Mouse (Mus musculus) T-helper 2 cell (primary cell): ENCODE data around the gene Sik3.

ENCODE experiments used
- in situ Hi-C: fragments of 300-600 bp; cut with MboI, MseI; formaldehyde crosslinking; loops from one replicate; pipeline ENCODE4 v1.15.1; 2025; ENCODE audit warnings: high pct_unique_total_duplicates

Sik3 gene

DNA sequence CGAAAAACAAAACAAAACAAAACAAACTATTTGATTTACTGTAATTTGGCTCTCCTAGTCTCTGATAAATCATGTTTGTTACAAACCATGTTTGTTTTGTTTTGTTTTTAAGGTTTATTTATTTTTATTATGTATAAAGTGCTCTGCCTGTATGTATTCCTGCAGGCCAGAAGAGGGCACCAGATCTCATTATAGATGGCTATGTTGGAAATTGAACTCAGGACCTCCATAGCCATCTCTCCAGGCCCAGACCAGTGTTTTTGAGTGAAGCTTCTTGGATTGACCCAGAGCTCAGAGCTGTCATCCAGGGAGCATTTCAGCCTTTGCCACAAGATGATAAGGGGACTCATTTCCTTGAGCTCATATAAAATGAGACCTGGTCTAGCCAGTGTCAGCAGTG is 173.8 kb downstream of the Sik3 start:
- in situ Hi-C loops: no loop called here

DNA sequence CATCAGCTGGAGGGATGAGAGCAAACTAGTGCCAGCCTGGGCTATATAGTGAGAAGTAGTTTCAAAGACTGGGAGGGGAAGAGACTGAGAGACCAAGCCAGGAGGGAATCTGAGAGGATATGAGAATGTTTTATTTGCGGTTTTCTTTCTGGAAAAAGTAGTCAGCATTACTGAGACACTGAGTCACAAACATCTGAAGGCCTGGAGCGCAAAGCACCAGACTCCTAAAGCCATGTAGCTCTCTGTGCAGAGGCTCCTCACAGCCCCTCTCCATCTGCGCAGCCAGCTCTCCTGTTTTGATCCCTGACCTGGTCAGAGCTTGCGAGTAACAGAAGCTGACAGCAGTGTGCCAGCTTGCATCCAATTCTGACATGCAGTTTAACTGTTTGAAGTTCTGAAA is 175.8 kb downstream of the Sik3 start:
- in situ Hi-C loops: no loop called here

DNA sequence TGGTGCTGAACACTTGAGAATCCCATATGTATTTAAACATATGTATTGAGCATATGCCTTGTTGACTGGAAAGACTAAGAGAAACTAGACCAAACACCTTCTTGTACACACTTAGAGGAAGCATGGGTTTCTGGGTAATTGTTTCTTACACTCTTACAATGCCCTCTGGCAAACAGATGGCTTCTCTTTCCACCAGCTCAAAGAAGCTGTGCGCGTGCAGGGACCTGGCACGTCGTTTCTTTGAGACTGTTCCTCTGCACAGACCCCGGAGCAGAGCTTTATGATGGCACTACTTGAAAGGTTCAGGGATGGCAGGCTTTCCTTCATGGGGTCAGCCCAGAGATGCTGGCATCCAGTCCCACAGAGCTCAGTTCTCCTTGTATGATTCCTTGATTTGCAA is 176.3 kb downstream of the Sik3 start:
- in situ Hi-C loops: no loop called here

DNA sequence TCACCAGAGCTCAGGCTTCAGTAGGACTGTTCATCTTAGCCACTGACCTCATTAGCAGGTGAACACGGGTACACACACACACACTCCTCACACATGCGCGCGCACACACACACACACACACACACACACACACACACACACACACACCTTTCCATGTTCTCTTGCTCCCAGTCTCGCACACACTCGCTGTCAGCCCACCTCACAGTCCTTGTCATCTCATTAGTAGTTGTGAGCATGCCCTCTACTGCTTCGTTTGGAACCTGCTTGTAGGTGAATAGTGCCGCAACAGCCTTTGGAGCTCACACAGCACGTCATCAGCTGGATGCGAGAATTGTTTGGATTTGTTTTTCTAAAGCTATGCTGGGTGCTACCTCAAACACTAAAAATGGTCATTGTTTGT is 176.8 kb downstream of the Sik3 start:
- in situ Hi-C loops: no loop called here

DNA sequence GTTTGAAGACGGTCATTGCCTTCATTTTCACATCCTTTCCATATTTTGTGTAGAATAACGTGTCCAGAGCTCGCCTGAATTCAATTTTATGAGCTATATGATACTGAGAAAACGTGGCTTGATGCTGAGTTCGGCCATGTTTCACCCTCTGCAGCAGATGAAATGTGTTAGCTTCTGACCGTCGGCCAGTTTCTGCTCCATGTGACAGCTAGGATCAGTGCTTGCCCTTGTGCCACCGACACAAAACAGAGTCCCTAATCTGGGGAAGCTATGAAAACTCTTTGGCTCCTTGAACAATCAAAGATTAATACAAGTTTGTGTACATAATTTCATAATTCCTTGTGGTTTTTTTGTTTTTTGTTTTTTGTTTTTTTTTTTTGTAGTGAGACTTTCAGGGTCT is 178.6 kb downstream of the Sik3 start:
- in situ Hi-C loops: no loop called here

DNA sequence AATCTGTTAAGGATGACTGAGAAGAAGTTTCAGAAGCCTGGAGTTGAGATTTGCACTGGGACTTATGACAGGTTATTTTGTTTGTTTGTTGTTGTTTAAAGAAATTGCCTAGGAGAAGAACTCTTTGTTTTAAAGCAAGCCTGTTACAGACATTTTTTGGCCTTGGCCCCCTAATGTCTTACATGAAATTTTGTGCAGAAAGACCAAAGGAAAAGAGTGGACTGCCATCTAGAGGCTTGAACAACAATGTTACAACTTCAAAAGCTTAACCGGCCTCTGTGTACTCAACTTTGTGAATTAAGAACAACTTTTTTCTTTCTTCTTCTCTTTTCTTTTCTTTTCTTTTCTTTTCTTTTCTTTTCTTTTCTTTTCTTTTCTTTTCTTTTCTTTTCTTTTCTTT is 179.0 kb downstream of the Sik3 start:
- in situ Hi-C loops: no loop called here

DNA sequence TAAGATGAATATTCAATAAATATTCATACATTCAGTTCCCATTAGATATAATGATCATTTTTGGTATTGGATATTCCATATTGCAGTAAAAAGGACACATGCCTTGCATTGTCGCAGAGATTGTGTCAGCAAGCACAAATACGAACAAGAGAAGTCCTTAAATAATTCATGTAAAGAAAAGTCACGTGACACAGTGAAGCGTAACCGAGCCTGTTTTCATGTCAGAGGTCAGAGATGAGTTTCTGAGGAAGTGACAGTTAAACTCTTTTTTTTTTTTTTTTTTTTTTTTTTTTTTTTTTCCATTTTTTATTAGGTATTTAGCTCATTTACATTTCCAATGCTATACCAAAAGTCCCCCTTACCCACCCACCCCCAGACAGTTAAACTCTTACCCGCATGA is 180.0 kb downstream of the Sik3 start:
- in situ Hi-C loops: no loop called here

DNA sequence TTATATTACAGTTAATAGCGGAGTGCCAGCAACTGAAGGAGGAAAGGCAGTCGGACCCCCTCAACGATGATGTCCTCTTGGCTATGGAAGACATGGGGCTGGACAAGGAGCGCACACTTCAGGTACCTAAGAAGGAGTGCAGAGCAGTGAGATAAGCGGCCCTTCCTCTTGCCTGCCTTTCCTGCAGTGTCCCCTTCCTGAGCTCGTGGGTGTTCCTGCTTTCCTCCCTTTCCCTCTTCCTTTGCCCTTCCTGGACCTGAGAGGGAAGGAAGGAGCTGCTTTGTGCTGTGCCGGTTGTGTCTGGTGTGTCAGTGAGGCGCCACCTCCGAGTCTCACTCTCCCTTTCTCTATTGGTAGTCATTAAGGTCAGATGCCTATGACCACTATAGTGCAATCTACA is 182.2 kb downstream of the Sik3 start:
- in situ Hi-C loops: no loop called here

DNA sequence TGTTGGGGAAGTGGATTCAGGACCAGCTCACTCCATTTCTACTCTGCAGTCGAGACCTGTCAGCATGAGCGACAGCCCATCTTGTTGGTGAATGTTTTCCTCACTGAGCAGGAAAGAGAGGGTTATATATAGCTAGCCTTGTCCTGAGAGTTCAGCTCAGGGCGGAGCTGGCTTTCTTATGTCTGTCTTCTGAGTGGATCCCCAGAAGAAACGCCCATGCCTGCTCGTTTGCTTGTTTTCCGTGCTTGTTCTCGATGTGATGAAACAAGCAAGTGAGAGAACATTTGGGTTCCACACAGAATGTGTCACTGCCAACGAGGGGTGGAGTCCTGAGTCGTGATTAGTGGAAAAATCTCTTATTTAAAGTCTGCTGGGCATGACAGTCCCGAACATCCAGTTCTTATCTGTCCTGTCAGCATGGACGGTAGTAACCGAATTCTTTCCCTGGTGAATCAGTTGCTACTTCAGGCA is 184.1 kb downstream of the Sik3 start:
- in situ Hi-C loops: no loop called here

DNA sequence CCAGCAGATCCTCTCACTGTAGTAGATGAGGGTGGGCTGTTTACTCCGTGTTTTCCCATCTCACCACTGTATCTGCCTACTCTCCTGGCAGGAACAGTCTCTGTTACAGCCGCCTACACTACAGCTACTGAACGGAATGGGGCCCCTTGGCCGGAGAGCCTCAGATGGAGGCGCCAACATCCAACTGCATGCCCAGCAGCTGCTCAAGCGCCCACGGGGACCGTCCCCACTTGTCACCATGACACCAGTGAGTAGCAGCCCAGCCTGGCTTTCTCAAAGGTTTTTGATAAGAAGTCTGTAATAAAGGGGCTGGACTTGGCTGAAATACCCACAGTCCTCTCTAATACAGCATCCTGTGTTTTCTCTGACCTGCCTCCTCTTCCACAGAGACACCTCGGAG is 185.8 kb downstream of the Sik3 start:
- in situ Hi-C loops: no loop called here

DNA sequence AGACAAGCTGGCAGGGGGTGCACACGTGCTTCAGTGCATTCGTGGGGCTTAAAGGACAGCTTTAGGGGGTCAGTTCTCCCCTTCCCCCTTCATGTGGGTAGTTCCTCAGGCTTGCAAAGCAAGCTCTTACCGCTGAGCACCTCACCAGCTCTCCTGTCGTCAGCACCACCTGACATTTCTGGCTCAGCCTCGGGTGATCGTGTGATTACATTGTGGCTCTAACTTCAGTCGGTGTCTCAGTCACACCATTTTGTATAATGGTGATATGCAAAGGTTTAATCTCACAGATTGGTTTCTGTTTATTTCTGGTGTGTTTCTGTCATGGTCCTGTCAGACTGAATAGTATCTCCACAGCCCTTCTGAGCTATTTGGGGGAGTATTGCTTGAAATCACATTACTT is 186.3 kb downstream of the Sik3 start:
- in situ Hi-C loops: no loop called here

DNA sequence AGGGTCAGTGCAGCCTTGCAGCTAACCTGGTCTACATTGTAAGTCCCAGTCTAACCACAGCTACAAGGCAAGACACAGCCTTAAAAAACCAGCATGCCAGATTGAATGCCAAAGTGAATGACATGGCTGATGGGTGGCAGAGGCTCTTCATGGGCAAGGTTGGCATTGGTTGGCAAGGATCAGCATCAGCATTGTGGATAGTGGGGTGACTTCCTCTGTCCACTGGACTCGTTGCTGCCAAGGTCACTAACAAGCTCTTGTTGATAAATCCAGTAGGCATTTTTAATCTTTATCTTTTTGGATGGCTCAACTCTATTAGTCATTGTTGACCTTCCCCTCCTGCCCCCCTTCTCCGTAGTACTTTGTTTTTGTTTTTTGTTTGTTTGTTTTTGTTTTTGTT is 187.0 kb downstream of the Sik3 start:
- in situ Hi-C loops: loop anchor here (5.0 kb wide), 1 partner anchor 202 kb away; no protein-coding TSS in a partner anchor

DNA sequence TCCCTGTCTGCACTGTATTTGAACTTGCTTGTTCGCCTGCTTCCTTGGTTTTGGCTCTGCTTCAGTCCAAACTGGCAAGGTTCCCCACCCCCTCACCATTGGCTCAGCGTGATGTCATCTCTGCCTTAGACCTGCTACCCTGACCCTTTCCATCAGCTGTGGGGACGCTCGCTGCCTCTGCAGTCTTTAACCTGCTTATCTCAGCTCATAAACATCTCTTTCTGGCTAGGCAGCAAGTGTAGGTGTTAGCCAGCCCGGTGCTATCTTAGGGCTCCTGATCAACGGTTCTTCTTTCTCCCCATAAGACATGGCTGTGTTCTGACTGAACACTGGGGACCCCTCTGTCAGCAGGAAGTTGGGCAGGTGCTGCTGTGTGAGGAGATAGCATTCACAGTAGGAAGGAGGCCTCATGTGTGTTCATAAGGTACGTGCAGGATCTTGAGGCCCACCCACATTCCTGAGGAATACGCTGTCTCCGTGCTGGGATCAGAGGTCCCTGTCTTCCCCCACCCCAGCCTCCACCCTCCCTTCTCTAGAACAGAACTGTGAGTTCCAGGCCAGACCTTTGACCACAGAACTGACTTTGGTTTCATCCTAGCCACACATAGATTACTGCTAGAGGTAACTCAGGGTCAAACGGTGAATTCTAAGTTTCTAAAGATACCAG is 194.3 kb downstream of the Sik3 start:
- in situ Hi-C loops: no loop called here

DNA sequence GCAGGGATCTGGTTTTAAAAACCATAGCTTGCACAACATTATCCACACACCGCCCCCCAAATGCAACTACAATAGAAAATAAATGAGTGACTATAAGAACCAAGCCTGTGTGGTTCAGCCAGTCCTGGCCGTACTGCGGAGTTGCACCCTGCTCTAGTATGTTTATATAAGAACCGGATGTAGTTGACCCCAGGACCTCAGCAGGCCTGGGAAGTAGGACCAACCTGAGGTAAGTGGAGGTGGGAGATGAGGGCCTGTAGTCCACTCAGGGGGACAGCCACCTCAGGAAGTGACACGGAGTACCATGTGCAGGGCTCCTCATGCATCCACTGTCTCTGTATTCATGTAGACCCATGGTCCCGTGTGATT is 194.9 kb downstream of the Sik3 start:
- in situ Hi-C loops: no loop called here

DNA sequence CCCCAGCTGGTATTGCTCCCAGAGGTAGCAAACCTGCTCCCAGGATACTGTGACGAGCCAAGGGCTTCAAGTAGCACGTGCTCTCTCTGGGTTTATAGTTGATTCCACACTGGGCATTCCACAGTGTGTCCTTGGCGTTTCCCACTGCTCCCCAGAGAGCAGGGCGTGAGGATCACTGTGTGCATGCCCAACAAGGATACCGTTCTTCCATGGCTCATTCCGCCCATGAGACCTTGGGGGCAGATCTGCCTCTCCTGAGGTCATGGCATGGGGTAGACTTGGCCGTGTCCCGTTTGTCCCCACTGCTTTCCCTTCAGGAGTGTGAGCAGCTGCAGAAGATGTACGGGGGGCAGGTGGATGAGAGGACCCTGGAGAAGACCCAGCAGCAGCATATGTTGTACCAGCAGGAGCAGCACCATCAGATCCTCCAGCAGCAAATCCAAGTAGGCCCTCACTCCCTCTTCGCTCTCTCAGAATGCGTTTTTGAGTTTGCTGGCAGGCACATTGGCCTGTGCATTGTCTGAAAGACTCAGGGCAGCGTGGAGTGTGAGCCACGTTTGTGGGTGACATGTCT is 195.9 kb downstream of the Sik3 start:
- in situ Hi-C loops: no loop called here

DNA sequence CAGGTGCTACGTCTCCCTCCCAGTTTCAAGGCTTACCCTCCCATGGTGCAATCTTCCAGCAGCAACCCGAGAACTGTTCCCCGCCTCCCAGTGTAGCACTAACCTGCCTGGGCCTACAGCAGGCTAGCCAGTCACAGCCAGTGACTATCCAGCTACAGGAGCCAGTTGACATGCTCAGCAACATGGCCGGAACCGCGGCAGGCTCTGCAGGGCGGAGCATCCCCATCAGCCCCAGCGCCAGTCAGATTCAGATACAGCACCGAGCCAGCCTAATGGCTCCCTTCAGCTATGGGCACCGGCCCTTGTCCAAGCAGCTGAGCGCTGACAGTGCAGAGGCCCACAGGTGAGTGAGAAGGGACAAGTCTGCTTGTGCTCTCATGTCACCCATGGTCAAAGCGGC is 197.9 kb downstream of the Sik3 start:
- in situ Hi-C loops: no loop called here

DNA sequence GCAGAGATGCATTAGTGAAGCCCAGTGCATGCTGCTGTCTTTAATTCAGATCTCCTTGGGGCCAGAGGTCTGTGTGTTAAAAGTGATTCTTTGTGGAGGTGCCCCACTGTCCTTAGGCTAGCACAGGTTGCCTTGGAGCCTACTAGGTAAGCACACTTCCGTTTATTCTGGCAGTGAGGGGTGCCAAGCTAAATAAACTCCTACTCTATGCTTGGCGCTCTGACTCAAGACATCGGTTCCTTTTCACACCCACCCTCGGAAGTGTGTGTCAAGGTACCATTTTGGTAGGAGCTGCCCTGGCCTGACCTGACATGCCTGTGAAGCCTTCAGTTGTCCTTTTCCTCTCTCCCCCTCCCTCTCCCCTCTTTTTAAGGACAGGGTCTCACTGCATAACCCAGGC is 201.7 kb downstream of the Sik3 start:
- in situ Hi-C loops: no loop called here

DNA sequence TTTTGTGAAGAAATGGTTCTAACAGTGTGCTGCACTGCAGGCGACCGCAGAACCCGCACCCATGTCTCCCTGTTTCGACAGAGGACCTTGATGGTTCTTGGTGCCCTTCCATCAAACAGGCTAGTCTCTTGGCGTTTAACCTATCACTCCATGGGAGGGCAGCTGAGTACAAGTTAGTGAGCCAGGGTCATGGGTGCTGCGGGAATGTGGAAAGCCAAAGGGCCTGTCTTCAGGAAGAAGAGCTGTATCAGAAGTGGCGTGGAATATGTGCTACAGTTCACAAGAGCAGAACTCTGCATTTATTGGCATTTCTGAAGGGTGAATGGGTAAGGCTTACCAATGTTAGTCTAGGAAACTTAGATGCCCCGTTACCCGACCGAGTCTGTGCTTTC is 202.3 kb downstream of the Sik3 start:
- in situ Hi-C loops: no loop called here

DNA sequence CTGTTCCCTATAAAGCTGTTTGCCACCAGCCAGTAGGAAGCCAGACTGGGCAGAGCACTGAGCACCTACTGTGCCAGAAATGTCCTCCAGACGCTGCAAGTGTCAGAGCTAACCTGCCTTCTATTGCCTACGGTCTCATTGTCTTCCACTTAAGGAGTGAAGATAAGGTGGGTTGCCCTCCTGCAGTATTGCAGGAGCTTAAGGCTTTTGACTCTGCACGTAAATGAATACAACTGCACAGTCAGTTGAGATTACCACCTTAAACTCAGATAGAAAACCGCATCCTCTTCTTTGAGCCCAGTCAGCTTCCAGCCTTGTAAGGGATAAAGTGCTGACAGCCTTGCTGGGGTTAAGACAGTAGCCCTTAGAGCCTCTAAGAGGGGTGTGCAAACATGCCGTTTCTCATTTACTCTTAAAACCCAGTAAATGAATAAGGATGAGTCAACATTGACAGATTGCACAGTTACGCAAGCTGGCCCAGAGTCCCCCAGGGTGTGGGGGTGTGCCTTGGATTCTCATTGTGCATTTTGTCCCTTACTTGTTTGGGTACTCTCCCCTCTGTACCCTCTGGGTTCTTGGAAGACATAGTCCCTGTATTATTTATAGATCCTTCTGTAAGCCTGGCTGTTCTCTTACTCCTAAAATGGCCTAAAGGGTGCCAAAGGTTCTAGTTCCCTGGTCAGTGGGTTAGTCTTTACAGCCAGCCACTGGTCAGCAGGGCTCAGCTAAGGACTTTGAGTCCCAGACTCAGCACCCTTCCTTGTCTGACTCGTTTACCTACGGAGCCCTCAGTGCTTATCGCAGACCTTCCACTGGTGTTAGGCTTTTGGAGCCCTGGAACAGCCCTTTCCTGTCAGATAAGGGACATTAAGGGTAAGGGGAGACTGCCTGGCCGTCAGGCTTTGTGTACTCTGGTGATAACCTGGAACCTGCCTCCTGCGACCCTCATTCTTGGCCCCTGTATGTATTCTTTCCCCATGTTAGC is 203.0 kb downstream of the Sik3 start:
- in situ Hi-C loops: no loop called here

DNA sequence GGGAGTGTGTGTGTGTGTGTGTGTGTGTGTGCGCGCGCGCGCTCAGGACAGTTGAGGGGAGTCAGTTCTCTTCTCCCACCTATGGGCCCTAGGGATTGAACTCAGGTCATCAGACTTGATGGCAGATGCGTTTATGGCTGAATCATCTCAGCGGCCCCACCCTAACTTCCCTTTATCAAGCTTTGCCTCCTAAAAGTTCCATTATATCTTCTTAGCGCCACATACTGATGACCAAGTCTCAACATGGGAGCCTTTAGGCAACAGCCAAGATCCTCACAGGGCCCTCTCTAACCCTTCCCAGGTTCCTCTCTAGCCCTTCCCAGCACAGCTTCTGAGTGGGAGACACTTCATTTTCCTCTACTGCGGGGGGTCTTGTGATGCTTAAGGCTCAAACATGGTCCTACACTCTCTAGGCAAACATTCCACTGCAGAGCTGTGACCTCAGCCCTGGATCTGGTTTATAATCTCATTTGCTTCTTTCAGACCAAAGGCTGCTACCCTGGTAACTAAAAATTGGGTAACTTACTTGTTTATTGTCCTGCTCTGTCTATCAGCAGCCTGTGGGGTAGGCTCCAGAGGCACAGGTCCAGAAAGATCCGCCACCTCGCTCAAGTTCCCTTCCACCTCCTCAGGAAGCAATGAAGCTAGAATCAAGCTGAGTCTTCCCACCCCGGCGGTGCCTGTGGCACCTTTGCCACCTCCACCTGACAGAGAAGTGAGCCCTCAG is 204.3 kb downstream of the Sik3 start:
- in situ Hi-C loops: no loop called here

DNA sequence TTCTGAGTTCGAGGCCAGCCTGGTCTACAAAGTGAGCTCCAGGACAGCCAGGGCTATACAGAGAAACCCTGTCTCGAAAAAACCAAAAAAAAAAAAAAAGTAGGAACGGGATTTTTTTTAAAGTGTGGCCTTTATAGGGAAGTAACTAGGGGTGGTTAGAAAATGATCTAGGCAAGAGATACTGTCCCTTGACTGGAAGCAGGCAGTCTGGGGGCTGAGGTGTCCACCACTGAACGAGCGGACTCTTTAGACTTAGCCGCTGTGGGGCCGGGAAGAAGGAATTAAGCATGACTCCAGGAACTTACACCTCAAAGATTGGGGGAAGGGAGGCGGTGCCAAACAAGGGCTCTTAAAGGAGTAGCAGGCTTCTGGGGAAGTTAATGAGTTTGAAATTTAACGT is 205.6 kb downstream of the Sik3 start:
- in situ Hi-C loops: no loop called here

DNA sequence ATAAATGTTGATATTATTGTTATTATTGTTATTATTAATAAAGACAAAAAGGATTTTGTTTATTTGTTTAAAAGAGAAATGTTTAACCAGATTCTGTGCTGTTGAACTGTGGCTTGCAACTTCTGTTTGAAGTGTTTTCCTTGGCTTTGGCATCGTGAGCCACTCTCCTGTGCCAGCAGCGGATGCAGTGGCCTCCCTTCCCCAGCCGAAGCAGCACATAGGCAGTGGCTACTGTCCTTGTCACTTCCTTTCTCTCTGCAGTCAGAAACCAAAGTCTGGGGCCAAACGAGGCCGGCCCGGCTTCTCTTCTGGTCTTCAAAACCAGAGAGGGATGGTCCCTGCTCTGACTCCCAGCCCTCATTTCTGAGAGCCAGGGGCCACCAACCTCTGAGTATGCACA is 210.5 kb downstream of the Sik3 start:
- in situ Hi-C loops: no loop called here
